Mouse (Mus musculus) A20 (cell line): Measurements from ENCODE around the gene Otos.

ENCODE experiments used
- DNase-seq: peaks from one replicate; pipeline ENCODE4 v3.0.0-alpha.2; 2011; ENCODE audit warnings: low read depth, low spot score

The Otos gene

GRCm38 (mm10) chr1:92611008-92611407 lies 37.6 kb downstream of the Otos start:
- peak; percentile 67 for DNase-seq

- no peak for DNase-seq
These were observed 40.9 kb downstream of the Otos start for GRCm38 (mm10) chr1:92607711-92608110.

- DNase-seq: no peak
These were observed 43.2 kb downstream of the Otos start, which contains the start of gene Olfr1410 for GRCm38 (mm10) chr1:92605482-92605881. Gene Olfr1410, plus strand, starts transcription at chr1:92605782.

- DNase-seq: no peak
These were observed 52.6 kb downstream of the Otos start for GRCm38 (mm10) chr1:92596019-92596418.
